Mouse (Mus musculus) spleen, postnatal 14 days (tissue): ENCODE data around the gene Arid1b.

Source experiments
- DNase-seq, 2 experiments: peaks; one replicate each; pipeline ENCODE4 v3.0.0; 2021 to 2022; ENCODE audit warnings: low spot score in 2 of 2

The Arid1b gene

DNA sequence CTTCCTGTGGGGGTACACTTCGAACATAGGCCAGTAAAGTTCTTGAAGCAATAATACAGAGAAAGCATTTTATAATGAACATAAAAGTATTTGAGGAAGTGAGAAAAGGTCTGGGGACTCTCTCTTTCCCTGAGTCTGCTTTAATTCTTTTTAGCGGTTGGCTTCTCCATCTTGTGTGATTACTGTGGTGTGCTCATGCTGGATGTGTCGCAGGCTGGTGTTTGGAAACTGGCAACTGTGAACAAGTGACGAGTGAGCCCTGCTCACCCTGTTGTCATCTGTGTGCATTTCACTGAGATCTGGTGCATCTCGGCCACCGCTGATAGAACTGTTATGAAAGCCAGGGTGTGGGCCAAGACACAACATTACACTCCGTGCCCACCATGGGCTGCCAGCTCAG, 216.8 kb downstream of the Arid1b start:
- no peak for DNase-seq

DNA sequence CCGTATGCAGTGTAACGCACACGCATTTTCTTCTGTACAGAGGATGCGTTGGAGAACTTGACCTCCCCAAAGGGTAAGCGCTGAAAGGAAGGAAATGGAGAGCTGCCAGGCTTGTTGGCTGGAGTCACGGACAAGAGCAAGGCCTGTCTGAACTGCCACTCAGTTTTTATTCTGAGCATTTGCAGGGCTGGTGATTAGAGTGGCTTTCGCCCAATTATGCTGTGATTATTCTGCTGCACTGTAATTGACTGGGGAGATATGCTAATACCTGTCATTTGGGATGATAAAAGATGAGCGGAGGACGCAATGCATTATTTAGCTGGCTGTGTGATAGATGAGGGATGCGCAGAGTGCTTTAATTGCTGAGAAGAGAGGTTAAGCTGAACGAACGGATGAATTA, 218.0 kb downstream of the Arid1b start:
- no peak for DNase-seq

DNA sequence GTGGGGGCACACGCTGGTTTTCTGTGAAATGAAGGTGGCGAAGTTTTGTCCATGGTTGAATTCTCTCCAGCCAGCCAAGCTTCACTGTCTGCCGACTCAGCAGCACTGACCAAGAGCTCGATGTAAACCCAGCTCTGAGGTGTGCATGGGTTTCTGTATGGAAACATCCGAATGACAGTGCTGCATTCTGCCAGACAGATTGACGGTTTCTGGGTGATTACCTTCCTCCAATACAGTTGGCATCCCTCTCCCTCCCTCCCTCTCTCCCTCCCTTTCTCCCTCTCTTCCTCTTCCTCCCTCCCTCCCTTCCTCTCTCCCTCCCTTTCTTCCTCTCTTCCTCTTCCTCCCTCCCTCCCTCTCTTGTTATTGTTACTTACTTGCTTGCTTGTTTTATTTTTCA, 219.3 kb downstream of the Arid1b start:
- DNase-seq, result no peak

DNA sequence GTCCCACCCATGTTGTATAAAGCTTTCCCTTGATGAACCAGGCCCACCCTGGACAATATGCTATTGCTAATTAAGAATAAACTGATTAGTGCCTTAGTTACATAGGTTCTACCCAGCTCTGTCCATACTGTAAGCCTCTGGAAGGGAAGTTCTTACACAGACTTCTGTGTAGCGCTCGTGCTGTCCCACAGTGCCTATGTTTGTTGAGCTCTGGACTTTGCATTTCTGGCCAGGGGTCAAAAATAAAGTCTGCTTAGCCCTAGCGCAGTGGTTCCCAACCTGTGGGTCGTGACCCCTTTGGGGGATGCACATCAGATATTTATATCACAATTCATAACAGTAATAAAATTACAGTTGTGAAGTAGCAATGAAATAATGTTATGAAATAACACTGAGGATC, 221.2 kb downstream of the Arid1b start:
- no peak for DNase-seq

DNA sequence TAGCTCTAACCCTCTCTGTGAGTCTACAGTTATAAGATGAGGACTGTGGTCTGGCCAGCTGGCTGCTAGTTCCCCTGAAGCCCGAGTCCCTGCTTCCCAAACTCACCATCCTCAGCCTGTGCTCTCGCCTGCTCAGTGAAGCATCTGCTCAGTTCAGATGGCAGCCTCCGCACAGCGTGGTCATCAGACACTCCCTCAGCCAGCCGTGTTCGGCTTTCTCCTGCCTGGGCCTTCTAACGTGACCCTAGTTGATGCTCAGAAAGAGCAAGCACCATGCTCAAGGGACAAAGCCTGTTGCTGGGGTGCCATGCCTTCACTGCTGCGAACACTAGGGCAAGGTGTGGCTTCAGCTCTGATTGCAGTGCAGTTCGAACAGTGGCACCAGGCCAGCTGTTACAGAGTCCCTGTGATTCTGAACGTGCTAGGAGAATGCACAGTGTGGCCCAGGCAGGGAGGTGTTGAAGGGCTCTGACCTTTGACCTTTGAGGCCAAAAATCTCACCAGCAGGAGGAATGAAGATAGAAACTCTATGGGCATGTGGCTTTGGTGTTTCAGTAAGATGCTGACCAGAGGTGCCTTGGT, 222.9 kb downstream of the Arid1b start:
- DNase-seq, result no peak

DNA sequence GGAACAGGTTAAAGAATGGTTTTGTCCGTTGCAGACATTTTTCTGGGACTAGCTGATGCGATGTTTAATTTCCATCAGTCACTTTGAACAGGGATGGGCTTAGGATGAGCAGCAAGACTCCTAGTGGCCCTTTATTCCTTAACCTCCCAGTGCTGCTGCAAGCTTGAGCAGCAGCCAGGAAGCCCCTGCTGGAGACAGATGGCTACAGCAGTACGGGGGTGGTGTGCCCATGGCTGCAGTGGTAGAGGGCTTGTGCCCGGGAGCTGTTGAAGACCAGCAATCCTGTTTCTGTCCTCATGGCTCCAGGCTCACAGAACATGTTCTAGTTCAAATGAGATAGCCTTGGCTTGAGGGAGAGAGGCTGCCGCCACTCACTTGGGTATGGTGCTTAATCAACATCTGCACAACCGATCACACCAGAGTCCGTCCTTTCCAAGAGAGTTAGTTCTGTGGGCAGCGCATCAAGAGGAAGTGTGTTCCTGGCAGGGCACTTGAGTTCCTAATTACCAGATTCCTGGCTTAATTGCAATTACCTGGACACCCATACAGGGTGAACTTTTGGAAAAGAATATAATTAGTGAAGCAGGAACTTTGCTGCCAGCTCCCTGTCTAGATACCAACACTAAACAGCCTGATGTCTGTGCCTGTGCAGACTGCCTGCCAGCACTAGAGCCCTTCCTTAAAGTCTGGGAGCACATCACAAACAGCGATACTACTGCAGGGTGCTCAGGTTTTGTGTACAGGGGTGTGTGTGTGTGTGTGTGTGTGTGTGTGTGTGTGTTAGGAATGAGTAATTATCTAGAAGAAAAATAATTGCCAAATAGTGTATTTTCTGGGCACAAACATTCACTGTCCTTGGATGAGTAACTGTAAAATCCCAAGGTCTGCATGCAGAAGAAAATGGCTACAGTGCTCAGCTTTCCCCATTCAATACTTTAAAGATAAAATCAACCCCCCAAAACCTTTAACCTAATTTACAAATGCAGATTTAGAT, 224.0 kb downstream of the Arid1b start:
- DNase-seq, result no peak

DNA sequence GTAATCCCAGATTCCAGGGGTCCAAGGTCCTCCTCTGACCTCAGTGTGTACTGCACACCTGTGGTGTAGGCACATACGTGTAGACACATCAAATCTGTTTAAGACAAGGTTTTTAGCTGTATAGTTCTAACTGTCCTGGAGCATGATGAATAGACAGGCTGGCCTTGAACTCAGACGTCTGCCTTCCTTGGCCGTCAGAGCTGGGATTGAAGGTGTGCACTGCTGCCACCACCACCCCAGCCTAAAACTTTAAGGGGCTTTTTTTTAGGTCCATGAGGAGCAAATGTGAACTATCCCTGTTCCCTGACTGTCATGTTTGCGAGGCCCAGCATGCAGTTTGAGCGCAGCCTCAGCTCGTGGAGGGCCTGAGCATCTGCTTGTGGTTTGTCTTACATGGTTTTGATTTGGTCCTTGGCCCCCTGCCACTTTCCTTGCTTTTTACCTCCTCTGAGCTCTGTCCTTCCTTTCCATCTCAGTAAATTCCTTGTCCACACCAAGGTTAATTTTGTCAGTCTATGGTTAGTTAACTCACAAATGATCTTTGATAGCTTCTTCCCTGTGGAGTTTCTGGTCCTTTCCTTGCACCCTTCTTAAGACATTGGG, 224.9 kb downstream of the Arid1b start:
- no peak for DNase-seq

- DNase-seq, result no peak
Measured at GRCm38 (mm10) chr17:5221041-5221440, 226.9 kb downstream of the Arid1b start.

DNA sequence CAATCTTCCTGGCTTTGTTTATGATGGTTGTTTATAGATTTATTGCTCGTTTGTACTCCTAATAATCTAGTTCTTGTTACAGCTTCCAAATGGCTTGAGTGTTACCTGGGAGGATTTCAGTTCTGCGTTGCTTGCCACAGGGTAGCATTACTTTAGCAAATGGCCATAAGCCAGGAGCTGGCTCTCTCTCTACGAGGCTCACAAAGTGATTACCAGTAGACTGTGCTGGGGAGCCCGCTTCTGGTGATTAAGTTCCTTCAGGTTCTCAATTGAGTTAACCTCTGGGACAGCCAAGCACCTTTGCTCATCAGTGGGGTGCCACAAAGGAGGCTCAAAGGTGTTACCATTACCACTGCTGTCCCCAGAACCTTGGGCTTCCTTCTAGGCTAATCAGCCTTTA, 227.4 kb downstream of the Arid1b start:
- no peak for DNase-seq

- no peak for DNase-seq
Measured at GRCm38 (mm10) chr17:5222827-5223226, 228.7 kb downstream of the Arid1b start.

DNA sequence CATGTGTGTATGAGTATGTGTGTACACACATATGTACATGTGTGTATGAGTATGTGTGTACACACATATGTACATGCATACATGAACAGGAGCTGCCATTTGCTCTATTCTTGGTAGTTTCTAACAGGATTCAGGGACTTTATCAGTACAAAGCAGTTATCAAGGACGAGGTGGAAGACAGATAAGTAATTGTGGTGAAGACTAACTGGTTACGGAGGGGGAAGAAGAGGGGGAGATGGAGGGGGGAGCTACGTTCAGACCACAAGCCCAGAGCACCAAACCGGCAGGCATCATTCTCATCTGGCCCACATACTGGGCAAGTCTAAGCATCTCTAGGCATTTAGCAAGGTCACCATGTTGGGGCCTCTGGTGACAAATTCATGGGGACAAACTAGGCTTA, 230.8 kb downstream of the Arid1b start:
- DNase-seq, result no peak

DNA sequence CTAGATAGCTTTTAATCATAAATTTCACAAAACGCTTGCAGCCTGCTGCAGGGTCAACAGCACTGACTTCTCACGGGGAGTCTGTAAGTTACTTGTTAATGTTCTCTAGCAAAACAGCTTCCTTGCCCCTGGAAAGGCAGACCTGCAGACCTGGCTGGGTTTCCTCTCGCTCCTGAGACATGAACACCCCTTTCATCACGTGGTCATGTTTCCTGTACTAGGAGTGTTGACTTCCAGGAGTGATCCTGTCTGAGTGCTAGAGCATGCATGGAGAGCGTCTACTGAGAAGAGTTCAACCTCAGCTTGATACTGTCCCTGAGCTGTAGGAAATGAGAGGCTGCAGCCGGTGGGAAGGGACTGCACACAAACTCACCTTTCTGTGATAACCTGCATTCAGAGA, 233.0 kb downstream of the Arid1b start:
- no peak for DNase-seq

- DNase-seq, result no peak
Measured at GRCm38 (mm10) chr17:5227950-5228615, 234.0 kb downstream of the Arid1b start.

DNA sequence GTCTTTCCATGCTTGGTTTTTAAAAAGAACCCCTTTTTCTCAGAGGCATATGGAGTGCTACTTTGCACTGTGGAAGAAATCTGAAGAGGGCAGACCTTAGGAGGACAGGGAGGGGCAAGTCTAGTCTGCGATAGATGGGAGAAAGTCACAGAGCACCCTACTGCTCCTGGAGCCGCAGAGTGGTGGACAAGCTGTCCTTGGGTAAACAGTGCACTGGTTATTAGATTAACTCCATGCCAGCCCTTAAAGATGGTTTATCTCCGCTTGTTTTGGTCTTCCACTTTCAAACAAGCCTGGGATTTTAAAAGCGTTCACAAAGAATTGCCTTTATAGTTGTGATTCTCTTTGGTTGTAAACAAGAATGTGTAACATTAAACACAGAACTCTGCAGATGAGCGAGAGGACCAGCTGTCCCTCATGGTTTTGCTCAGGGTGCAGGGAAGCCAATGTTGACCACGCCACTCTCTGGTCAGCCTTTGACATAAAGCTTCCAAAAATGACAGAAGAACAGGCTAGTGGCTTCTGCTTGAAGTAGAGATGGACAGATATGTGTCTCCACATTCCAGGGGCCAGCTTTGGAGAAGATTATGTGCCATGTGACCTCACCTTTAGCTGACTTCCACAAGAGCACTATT, 234.6 kb downstream of the Arid1b start:
- DNase-seq, result no peak

DNA sequence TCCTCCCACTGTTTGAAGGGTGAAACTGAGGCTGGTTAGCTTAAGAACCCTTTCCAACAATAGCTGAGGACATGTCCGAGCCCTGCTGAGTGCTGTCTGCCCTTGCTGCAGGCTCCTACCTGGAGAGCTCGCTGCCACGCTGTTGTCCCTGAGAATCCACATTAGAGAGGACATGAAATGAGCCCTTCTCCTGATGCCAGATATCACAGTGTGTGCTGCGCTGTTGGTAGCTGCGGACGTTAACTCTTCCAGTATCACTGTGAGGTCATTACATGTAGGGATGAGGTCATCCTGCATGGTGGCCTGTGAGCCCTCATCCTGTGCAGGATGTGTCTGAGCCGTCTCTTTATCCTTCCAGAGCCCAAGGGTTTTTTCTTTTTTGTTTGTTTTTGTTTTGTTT, 235.9 kb downstream of the Arid1b start:
- DNase-seq, result no peak

DNA sequence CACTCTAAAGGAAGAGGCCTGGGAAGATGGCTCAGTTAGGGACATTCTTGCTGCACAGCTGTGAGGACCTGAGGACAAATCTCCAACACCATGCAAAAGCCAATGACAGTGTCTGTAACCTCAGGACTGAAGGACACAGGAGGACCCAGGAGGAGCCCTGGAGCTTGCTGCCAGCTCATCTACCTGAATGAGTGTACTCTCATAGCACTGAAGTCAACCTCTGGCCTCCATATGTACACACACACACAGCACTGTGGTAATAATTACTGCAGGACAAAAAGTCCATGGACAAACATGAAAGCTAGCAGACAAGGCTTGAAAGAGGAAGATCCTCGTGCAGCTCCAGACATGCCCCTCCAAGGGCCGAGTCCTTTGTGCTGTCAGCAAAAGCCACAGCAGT, 238.0 kb downstream of the Arid1b start:
- DNase-seq, result no peak

DNA sequence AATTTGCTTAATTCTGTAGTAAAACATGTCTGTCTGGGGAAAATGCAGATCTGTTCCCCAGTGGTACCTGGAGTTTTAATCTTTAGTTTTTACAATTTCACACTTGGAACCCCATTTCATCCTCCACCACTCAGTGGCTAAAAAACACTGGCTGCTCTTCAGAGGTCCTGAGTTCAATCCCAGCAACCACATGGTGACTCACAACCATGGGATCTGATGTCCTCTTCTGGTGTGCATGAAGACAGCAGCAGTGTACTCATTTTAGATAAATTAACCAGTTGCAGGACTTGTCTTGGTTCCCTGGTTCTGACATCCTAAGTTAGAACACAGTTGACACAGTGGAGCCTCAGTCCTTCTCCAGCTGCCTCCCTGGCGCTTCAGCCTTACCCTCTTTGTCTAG, 239.9 kb downstream of the Arid1b start:
- DNase-seq, result no peak

DNA sequence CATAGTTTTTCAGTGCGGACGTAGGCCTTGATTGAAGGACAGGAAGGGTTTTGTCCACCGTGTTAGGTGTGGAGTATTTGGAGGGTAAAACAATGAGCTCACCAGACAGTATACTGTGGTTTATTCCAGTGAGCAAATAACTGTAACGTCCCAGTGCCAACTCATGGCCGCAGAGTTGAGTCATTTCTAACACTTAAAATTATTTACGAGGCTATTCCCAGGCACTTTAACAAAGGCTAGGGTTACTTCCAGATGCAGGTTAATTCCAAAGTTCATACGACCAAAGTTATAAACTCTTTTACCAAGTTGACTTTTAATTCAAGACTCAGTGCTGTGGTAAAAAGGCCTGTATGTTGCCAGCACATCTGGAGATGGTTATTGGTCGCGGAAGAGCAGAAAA, 240.9 kb downstream of the Arid1b start:
- no peak for DNase-seq

DNA sequence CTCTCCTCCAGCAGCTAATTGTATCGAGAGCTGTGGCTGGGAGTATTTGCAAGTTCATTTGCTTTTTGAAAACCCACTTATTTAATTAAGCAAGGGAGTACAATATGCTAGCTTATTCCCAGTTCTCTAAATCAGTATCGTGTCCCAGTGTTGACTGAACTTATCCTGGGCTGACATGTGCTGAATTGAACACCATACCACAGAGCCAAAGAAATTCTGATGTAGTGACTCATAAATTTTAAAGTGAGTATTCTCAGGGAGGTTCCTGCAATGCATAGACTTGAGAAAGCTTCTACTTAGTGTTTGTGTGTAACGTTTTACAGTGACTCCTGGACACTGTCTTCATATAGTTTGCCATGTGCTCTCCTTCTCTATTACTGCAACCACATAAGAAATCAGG, 243.6 kb downstream of the Arid1b start:
- DNase-seq, result no peak

- DNase-seq, result peak in 1 of 2 experiments; percentile 14
Measured at GRCm38 (mm10) chr17:5238387-5239245, 244.5 kb downstream of the Arid1b start.

GRCm38 (mm10) chr17:5244526-5244925, 250.4 kb downstream of the Arid1b start:
- no peak for DNase-seq
